Mouse (Mus musculus): ENCODE data around the gene Sept1.

The Sept1 gene

DNA sequence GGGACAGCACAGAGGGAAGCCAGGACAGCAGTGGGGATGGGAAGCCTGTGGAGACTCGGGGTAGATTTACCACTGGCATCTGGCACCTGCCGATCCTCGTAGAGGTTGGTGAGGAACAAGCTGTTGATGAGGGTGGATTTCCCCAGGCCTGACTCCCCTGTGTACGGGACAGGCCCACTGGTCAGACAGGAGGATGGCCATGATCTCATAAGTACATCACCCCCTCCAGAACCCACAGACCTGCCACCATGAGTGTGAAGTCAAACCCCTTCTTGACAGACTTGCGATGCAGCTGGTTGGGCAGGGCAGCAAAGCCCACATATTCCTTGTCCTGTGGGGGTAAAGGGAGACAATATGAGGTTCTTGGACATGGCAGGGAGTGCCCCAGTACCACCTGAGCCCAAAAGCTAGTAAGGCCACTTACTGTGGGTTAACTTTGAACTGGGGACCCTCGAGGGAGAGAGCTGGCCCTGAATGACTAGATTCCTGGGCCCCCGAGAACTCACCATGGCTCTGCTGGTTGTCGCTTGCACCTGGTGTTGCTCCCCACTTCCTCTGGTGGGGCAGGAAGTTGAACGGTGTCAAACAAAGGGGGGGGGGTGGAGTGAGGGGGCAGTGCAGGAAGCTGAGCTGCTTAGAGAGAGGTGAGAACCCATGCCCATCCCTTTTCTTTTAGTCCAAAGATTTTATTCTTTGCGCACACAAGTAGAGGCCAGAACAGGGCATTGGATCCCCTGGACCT, 14.9 kb downstream of the Sept1 start:
- DNase-seq, result no peak

DNA sequence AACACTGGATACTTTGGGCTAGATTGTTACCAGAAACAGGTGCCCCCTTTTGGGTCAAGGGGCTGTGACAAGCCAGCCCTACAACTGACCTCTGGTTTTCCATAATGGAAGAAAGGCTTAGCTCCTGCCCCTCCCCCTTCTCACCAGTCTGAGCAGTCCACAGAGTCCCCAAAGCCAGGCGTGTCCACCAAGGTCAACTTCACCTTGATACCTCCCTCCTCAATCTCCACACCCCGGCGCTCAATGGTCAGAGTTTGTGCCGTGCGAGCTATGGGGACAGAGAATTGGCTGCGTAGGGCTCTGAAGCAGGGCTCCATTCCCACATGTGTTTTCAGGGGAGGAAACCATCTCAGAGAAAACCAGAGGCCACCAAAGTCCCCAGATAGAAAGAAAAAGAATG, 15.5 kb downstream of the Sept1 start:
- no peak for DNase-seq

DNA sequence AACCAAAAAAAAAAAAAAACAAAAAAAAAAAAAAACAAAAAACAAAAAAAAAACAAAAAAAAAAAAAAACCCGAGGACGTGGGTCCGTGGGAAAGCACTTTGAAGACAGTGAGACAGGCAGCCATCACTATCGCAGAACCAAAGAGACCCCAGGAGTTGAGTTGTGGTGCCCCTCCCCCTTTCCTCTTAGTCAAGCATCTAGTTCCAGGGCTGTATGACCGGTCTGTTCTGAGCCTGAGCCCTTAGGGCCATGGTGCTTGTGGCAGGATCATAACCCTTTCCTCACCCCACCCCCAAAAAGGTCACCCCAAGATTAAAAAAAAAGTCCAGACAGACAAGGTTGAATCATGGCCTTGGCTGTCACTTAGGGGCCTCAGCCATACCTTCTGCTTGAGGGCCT, 16.6 kb downstream of the Sept1 start:
- no peak for DNase-seq

DNA sequence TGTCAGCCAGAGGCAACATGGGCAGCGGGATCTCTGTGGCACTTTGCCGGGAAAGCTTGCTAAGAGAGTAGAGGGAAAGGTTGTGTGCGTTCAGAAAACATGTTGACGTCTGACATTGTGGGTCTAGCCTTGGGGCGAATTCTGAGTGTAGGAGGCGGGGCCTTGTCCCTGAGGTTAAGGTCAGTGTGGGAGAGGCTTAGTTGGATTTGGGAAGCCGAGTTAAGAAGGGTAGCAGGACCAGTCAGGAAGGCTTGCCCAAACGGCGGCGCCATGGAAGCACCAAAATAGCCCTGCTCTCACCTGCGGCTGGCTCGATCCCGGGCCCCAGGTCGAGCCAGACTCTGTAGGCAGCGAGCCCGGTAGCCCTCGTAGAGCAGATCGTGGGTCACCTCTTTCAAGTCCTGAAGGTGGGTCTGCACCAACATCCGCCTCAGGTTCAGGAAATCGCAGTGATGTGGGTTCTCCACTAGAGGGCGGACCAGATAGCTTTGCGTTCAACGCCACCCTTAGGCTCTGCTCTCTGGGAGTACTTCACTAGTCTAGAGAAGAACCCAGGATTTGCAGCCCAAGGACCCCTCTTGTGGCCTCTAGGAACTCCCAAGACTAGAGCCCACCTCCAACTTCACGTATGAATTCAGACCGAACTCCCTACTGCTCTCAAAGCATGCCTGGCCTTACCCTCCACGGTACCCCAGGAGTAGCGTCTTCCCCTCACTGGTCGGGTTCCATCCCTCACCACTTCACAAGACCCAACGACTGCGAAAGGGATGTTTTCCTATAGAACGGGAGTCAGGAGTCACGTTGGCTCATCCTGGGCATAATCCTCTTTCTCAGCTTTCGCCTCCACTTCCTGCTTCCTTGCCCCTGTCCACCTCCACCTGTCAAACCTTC, 17.7 kb downstream of the Sept1 start:
- DNase-seq, result peak; percentile 73

DNA sequence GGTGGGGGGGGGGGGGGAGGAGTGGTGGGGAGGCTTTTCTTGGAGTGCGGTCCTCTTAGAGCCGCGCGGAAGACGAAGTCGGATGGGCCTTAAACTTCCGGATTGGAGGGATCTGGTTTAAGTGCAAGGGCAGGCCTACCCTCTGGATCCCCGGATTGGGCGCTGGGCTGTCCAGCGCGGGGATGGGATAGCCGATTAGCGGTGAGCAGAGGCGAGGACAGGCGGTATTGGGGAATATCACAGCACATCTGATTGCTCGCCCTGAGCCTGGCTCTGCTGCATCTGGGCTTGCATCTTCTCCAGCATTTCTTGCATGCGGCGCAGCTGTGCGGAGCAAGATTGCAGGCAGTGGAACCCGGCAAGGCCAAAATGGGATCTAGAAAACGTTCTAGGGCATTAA, 18.4 kb downstream of the Sept1 start:
- DNase-seq, result no peak

DNA sequence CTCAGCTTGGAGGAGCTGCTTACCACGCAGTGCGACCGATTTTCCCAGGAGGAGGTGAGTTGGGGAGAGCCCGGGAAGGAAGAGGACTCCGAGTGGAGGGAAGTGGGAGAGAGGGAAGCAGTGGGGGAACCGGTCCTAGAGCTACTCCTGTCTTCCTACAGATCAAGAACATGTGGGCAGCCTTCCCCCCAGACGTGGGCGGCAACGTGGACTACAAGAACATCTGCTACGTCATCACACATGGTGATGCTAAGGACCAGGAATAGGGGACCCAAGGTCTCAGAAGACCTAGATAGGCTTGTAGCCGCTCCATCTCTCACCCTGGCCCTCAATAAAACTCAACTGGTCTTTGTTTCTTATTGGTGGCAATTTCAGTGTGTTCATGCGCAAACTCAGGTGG, 19.0 kb downstream of the Sept1 start:
- DNase-seq, result no peak

DNA sequence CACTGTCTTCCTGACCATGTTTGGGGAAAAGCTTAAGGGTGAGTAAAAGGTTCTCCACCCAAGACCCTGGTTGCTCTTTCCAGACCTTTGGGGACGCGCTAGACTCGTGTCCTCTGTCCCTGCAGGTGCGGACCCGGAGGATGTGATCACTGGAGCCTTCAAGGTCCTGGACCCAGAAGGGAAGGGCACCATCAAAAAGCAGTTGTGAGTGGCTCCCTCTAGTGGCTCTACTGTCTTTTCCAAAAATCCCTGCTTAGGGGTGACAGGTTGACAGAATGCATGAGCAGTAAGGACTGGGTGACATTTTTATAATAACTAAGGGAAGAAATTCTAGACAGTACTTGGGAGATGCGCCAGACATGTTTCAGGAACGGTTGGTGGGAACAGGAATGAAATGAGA, 19.4 kb downstream of the Sept1 start:
- DNase-seq, result peak; percentile 64

DNA sequence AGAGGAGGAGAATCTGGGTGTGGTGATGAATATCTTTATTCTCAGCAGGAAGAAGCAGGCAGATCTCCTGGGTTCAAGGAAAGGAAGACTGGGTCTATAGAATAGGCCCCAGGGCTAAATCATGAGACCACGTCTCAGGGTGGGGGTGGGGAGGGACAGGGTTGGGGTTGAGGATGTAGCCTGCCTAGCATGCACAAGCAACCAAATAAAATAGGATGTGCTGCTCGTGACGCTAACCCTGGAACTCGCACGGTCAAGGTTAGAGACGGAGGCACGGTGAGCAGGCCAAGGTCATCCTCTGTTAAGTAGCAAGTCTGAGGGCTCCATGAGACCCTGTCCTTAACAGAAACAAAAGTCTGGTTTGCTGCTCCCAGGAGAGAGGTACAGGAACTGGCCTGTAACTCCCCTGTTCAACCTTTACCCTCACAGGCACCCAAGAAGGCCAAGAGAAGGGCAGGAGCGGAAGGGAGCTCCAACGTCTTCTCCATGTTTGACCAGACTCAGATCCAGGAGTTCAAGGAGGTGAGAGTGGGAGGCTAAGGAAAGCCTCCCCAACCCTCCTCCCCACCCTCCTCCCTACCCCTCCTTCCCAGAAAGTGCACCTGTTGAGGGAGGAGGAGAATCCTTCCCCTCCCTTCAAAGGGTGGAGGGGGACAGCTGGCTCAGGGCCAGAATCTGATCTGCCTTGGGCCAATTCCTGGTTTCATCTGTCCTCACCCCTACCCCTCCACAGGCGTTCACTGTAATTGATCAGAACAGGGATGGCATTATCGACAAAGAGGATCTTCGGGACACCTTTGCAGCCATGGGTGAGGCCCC, 20.3 kb downstream of the Sept1 start:
- DNase-seq, result no peak

DNA sequence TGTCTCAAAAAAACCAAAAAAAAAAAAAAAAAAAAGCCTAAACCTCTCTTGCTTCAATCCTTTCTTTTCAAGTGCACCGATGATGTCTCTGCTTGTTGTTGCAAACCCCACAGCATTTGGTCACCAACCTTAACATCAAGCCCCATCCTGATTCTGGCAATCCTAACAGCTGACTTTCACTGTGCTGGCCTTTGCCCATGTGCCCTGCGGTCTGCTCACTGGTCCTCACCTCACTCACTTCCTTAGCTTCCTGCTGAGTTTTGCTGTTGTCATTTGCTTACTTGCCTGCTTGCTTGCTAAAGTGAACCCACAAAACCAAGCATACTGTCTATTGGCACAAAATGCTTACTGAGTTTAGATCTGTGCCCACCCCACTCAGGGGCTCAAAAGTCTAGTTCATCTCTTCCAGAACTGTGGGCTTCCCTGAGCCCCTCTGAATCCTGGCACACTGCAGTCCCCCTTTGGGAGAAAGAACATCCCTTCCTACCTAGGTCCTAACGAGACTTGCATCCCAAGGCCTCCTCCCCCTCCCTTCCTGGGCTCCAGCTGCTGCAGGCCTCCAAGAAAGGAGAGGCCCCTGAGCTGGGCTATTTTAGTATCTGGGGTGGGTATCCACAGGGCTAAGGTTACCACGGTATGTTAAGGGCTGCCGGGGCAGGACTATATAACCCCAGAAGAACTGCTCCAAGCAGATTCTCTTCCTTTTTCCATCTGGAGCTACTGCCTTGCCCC, 21.8 kb downstream of the Sept1 start:
- peak; percentile 46 for DNase-seq

DNA sequence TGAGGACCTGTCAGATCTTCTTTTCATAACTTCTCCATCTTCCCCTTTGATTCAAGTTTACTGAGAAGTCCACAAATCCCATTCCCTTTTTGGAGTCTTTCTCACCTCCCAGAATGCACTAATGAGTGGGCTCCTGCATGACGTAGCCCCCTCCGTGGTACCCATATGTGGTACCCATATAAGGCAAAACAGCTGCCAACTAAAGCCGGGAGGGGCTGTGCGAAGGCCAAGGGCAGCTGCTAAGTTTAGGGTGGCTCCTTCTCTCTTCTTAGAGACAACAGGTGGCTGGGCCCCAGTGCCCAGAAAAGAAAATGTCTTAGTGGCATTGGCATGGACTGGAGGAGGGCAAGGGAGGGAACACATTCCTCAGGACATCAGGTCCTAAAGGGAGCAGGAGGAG, 22.7 kb downstream of the Sept1 start:
- no peak for DNase-seq

DNA sequence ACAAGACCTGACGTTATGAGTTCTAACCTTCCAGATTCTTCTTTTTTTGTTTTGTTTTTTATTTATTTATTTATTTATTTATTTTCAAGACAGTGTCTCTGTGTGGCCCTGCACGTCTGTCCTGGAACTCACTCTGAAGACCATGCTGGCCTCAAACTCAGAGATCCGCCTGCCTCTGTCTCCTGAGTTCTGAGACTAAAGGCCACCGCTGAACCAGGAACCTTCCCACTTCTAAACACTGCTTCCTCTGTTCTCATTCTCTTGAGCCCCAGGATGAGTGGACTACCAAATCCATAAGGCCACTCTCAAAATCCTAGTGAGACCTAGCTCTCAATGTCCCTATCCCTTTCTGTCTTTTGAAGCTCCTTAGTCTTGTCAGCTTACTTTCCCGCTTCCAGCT, 23.1 kb downstream of the Sept1 start:
- DNase-seq, result no peak

DNA sequence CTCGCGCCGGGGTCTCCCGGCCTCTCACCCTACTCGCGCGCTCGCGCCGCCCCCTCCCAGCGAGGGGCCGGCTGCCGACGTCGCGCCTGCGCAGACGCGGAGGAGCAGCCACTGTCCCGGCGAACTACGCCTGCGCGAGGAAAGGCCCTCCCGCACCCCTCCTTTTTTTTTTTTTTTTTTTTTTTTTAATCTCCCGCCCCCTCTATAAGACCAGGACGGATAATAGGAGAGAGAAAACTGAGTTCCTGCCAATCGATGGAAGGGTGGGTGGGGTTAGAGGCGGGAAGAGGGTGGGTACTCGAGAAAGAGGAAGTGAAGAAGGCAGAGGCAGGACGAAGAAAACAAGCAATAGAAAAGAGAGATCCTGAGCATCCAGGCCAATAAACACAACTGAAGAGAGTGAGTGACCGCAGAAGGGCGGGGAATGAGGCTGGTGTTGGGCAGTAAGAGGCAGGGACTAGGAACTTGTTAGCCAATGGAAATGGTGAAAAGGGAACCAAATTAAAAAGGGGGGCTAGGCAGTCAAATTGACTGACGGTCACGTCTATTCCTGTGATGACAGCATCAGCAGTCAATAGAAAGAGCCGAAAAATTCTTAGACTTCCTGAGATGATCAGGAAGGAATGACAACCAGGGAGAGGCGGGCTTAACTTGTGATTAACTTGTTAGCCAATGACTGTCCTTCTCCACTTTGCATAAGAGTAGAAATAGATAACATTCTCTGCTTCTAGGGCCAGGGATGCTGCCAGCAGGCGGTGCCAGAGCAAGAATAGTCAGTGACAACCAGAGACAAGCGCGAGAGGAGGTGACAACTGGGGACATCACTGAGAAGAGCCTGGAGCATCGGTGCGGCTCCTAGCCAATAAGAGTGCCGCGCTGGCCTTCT, 24.1 kb downstream of the Sept1 start, which contains the start of gene Mylpf:
TSS of gene Mylpf (plus strand) at position 338 of the 886 bp plus-strand sequence.
- peak; percentile 99 for DNase-seq

DNA sequence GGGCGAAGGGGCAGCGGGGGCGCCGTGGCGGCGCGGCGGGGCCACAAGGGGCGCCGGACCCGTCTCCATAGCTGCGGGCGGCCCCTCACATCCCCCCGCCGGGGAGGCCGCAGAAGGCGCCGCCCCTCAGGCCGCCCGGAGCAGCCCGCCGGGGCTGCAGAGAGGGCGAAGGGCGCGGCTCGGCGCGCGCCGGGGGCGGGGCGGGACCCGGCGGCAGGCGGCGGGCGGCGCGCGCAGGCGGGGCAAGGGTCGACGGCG, 24.7 kb downstream of the Sept1 start, which contains the start of gene Tbc1d10b:
TSS of gene Tbc1d10b (minus strand) at position 174 of the 258 bp plus-strand sequence.
- no peak for DNase-seq

DNA sequence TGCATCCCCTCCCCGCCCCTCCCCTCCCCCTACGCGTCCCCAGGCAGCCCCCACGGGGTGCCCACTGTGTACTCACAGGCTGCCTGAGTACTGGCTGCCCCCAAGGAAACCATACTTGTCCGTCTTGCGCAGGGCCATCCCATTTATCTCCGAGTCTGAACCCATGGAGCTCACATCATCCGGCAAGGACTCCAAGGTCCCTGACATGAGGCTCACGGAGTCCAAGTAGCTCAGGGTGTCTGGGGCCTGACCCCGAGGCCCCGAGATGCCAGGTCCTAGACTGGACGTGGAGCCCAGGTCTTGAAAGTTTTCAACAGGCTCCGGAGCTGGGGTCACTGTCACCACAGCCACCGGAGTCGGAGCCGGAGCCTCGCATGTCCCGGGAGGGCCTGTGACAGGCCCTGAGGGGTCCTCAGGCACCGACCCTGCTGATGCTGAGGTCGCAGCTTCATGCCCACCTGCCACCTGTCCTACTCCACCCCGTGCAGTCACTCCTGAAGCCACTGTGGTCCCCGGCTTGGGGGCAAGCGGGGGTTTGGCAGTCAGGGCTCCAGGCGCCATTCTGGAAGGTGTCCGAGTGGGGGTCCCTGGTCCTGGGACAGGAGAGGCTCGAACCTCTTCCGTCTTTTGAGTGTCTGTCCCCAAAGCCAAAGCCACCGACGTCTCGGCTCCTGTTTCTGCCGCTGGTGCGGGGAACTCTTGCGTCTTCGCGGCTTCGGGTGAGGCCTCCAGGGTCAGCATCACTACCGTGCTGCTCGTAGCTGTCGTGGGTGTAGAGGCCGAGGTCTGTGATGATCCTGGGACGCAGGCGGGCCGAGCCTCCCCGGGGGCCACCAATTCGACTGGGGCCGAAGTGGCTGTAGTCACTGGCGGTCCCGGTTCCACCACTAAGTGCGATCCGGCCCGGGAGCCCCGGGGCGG, 25.3 kb downstream of the Sept1 start:
- peak; percentile 47 for DNase-seq

DNA sequence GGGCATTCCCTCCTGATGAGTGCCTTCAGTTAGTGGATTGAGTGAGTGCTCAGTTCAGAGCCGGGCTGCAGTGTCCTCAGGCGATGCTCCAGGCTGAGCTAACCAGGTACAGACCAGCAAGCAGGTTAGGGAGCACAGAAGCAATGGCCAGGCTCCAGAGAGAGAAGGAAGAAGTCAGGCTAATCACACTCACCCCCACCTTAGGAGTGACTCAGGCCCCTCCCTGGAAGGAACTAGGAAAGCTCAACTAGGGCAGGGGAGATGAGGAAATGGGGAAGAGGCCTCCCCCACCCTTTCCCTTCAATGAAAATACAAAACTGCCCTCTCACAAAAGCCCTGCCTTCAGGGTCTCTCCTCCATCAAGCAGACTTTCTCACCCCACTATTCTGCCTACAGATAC, 26.3 kb downstream of the Sept1 start:
- no peak for DNase-seq

DNA sequence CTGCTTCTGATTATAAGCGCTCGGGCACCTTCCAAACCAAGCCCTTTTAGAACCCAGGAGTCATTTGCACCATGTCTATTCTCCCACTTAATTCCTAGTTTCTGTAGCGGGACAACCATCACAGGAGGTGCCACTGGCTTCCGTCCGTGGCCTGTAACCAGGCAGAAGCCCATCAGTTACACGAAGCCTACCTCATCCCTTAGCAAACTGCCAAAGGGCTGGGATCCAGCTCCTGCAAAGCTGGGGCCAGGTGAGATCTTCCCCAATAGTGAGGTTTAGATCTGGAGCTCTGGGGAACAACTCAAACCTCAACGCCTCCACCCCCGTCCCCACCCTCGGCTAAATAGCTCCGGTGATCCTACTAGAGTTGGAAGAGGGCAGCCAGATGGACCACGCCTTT, 36.4 kb downstream of the Sept1 start:
- no peak for DNase-seq

DNA sequence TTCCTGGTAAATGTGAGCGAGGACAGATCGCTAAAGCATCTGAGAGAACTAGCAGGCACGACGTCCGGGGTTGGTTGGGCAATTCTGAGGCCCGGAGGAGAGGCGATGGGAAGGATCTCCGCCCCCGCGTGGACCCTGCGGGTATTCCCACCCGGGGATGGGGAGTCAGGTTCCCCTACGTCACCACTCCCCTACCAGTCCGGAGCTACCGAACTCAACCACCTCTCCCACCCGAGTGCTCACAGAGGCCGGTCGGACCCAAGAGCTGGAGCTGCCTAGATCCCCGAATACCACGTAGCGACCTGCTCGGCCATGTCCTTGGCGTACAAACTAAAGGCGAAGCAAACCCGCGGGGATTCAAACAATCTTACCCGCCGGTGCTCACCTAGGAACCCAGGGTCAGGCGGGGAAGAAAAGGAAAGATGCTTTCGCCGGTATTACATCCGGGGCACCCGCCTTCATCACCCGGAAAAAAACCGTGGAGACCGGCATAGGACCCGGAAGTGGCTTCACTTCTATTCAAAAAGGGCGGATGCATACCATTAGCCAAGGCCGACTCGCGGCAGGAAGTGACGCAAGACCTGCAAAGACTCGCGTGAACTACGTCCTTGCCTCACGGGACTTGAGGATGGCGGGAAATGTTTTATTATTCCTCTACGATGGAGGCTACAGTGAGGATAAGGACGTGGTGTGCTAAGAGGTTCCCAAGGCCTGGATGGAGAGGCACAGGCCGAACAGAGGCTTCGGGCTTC, 37.2 kb downstream of the Sept1 start, which contains the start of gene Cd2bp2:
TSS of gene Cd2bp2 (minus strand) at position 507 of the 752 bp plus-strand sequence.
- DNase-seq, result peak; percentile 98

DNA sequence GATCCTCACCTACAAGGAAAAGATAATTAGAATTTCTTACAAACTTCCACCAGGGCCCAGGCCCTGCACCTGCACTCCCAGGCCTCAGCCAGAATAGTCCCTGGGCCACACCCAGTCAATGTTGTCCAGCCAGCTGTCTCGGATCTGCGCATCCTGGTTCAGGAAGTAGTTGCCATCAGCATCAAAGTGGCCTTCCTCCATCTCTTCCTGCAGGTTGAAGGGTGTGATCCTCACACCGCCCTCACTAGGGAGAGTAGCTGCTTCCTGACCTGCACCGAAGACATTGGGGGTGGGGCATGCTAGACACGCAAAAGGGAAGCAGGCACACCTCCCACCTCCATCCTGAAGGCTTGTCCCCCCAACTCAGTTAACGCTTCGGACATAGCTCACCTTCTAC, 38.3 kb downstream of the Sept1 start:
- DNase-seq, result no peak

DNA sequence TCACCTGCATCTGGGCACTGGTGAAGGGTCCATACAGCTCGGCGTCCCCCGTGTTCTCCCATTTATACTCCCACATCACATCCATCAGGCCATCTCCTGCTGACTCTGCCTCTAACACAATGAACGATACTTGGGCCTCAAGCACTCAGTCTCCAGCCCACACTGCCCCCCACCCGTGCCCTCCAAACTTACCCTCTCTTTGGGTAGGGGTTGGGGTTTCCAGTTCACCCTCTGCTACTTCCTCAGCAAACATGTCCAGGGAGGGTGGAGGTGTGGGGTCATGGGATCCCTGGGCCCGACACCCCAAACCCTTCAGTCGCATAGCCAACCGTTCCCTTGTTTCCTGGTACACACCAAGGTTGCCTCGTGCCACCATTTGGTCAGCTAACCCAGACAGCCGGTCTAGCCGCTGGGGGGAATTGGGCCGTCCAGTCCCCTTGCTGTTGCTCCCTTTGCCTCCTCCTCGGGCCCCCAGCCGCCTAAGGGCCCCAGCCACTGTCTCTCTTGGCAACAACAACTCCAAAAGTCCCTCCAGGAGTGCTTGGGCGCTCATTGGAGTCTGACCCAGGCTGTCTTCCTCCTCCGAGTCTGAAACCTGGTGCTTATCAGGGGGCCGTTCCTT, 38.8 kb downstream of the Sept1 start:
- DNase-seq, result no peak

Data from kidney, adult 9 months (tissue).